Mouse (Mus musculus) liver, embryonic 14.5 days (tissue): ENCODE results near the gene Ggt7.

Source experiments
- CTCF ChIP-seq: IDR thresholded peaks from 2 replicates; pipeline ENCODE4 v1.5.1; 2016; ENCODE audit warnings: antibody characterized with exemption, low read depth, control low read depth
- EP300 ChIP-seq: IDR thresholded peaks from 2 replicates; pipeline ENCODE4 v1.6.1; 2016; ENCODE audit warnings: antibody characterized with exemption, low read depth

- TF ChIP-seq EP300 (no peak), CTCF (peak; percentile 42)
These were observed 3.4 kb downstream of the Ggt7 start for GRCm38 (mm10) chr2:155514666-155515065.
